Mouse (Mus musculus) intestine, embryonic 16.5 days (tissue): ENCODE results near the gene Ccdc51. TPM values are rescaled to one million over a fixed set of nuclear protein-coding genes. Genes with fewer than 3 reads are reported as not detected.

Experiments used
- polyA plus RNA-seq: library from polyadenylated mRNA; unstranded; fragments of >200 nt; fragmentation: Nextera tagmentation; extraction: Ambion mirVana; gene quantifications from 2 replicates; pipeline ENCODE4 v1.2.1, GENCODE M21; 2015

Ccdc51 gene
- polyA plus RNA-seq, 1 experiment from 2014 or later: 20.2 TPM

Other genes with a start within 250 kb of the Ccdc51 start
- 75.9 and 94.2 TPM in 2 replicates for gene Slc26a6, start 229.2 kb upstream of the Ccdc51 start, polyA plus RNA-seq
- 0.18 TPM in 1 of 2 replicates, not detected in the other for gene Tmem89, start 167.9 kb upstream of the Ccdc51 start, polyA plus RNA-seq
- 730 and 748 TPM in 2 replicates for gene Uqcrc1, start 145.9 kb upstream of the Ccdc51 start, polyA plus RNA-seq
- gene Col7a1, start 128.9 kb upstream of the Ccdc51 start, polyA plus RNA-seq: 0.99 and 1.2 TPM in 2 replicates
- not detected in 2 replicates for gene Ucn2, start 96.5 kb upstream of the Ccdc51 start, polyA plus RNA-seq
- gene Pfkfb4, start 90.7 kb upstream of the Ccdc51 start, polyA plus RNA-seq: 15.1 and 21.7 TPM in 2 replicates
- gene Shisa5, start 43.9 kb upstream of the Ccdc51 start, polyA plus RNA-seq: 162 and 184 TPM in 2 replicates
- gene Trex1, start 22.8 kb upstream of the Ccdc51 start, polyA plus RNA-seq: 13.0 and 14.4 TPM in 2 replicates
- 18.4 and 21.5 TPM in 2 replicates for gene Atrip, start 8.4 kb upstream of the Ccdc51 start, polyA plus RNA-seq
- 597 and 612 TPM in 2 replicates for gene Tma7, start 94 bp downstream of the Ccdc51 start, polyA plus RNA-seq
- gene Plxnb1, start 12.9 kb downstream of the Ccdc51 start, polyA plus RNA-seq: 4.7 and 5.2 TPM in 2 replicates
- gene Fbxw21, start 79.5 kb downstream of the Ccdc51 start, polyA plus RNA-seq: not detected in 2 replicates
- not detected in 2 replicates for gene Fbxw13, start 113.5 kb downstream of the Ccdc51 start, polyA plus RNA-seq
- not detected in 2 replicates for gene Fbxw20, start 152.3 kb downstream of the Ccdc51 start, polyA plus RNA-seq
- gene Fbxw14, start 205.2 kb downstream of the Ccdc51 start, polyA plus RNA-seq: not detected in 2 replicates